8 mouse cellular contexts compared by ENCODE assay signal in genomic region chrX:94235190-94235555, GRCm38 (mm10). TPM values are rescaled to one million over a fixed set of nuclear protein-coding genes. Genes with fewer than 3 reads are reported as not detected.
DNase-seq lines count a peak whose midpoint lies in the region; ATAC-seq and TF ChIP-seq lines count a peak whose summit lies in the region.

No protein-coding gene starts in this region.

- no peak for TF ChIP-seq POLR2A in kidney, adult 2 months (IDR thresholded peaks at IDR 0.05; ENCODE audit: low read depth, low read length)

- H3K79me2 ChIP-seq in C2C12 (ENCODE audit: control insufficient read depth, insufficient read depth), result no peaks in the 10 kb centered on the region

- H3K79me3 ChIP-seq in C2C12 (ENCODE audit: low read depth), result no peaks in the 10 kb centered on the region

- peak overlapping the region; percentile 80 for H3K9ac ChIP-seq in liver, embryonic 12.5 days
- H3K9ac ChIP-seq in neural tube, embryonic 12.5 days, result peak overlapping the region; percentile 66

- no peak for ATAC-seq in liver, embryonic 12.5 days
- ATAC-seq in neural tube, embryonic 12.5 days (ENCODE audit: low FRiP score, low read depth), result no peak

- H3K9me3 ChIP-seq in liver, embryonic 12.5 days (replicated peaks), result no peaks in the 10 kb centered on the region
- H3K9me3 ChIP-seq in neural tube, embryonic 12.5 days, result no peaks in the 10 kb centered on the region

- peak overlapping the region; percentile 82 for H3K4me2 ChIP-seq in liver, embryonic 12.5 days
- H3K4me2 ChIP-seq in neural tube, embryonic 12.5 days (replicated peaks), result peak overlapping the region; percentile 57

- peak overlapping the region; percentile 88 for H3ac ChIP-seq in C2C12 (ENCODE audit: control insufficient read depth, insufficient read length, low read depth)

- no peak for TF ChIP-seq CTCF in kidney, adult 2 months (conservative IDR thresholded peaks at IDR 0.05; ENCODE audit: insufficient read depth, insufficient read length, low read depth, low read length)
- no peak for TF ChIP-seq CTCF in C2C12 (IDR thresholded peaks at IDR 0.05; ENCODE audit: control insufficient read depth, insufficient read depth, insufficient read length)

- peak overlapping the region; percentile 59; the same call in 1 of the 2 replicates for H3K27ac ChIP-seq in kidney, adult 2 months (ENCODE audit: insufficient read depth, low read depth, low read length)
- peak overlapping the region; percentile 60; the same call in 1 of the 2 replicates for H3K27ac ChIP-seq in brown adipose tissue, adult 24 weeks (replicated peaks; ENCODE audit: low read depth, low read length)
- peak overlapping the region; percentile 89 for H3K27ac ChIP-seq in liver, embryonic 12.5 days
- H3K27ac ChIP-seq in neural tube, embryonic 12.5 days, result no peak overlapping the region

- no peaks in the 10 kb centered on the region for H3K27me3 ChIP-seq in kidney, adult 2 months (replicated peaks; ENCODE audit: control insufficient read depth, insufficient read depth, low read length)
- H3K27me3 ChIP-seq in C2C12 (ENCODE audit: control insufficient read depth, insufficient read depth, insufficient read length), result no peaks in the 10 kb centered on the region
- peaks cover 39% of the 10 kb centered on the region for H3K27me3 ChIP-seq in liver, embryonic 12.5 days (replicated peaks)
- H3K27me3 ChIP-seq in neural tube, embryonic 12.5 days (replicated peaks), result peaks cover 22% of the 10 kb centered on the region

- H3K4me3 ChIP-seq in kidney, adult 2 months (ENCODE audit: insufficient read depth, low read depth, low read length), result peak overlapping the region; percentile 88
- peak overlapping the region; percentile 48 for H3K4me3 ChIP-seq in C2C12 (ENCODE audit: insufficient read depth, poor library complexity, severe bottlenecking)
- H3K4me3 ChIP-seq in brown adipose tissue, adult 24 weeks (ENCODE audit: insufficient read depth, low read depth, low read length), result peak overlapping the region; percentile 96
- peak overlapping the region; percentile 74 for H3K4me3 ChIP-seq in liver, embryonic 12.5 days
- H3K4me3 ChIP-seq in neural tube, embryonic 12.5 days, result peak overlapping the region; percentile 56

- WGBS in kidney, adult 2 months, result under 1% methylated on average over 35 of the region's 35 CpGs
- WGBS in liver, embryonic 12.5 days (ENCODE audit: insufficient replicate concordance), result 5% methylated on average over 34 of the region's 35 CpGs
- 16% methylated on average over 35 of the region's 35 CpGs for WGBS in neural tube, embryonic 12.5 days

- no peaks in the 10 kb centered on the region for H3K36me3 ChIP-seq in kidney, adult 2 months (ENCODE audit: control insufficient read depth, insufficient read depth, low read length)
- H3K36me3 ChIP-seq in C2C12 (ENCODE audit: control insufficient read depth, insufficient read depth), result no peaks in the 10 kb centered on the region
- H3K36me3 ChIP-seq in liver, embryonic 12.5 days, result no peaks in the 10 kb centered on the region
- H3K36me3 ChIP-seq in neural tube, embryonic 12.5 days, result no peaks in the 10 kb centered on the region

- no peaks in the 10 kb centered on the region; the same call in 1 of the 2 replicates for H3K4me1 ChIP-seq in kidney, adult 2 months (ENCODE audit: control insufficient read depth, insufficient read depth, low read length)
- no peaks in the 10 kb centered on the region for H3K4me1 ChIP-seq in brown adipose tissue, adult 24 weeks (ENCODE audit: control insufficient read depth, insufficient read depth, insufficient read length, low read length)
- H3K4me1 ChIP-seq in liver, embryonic 12.5 days, result peaks cover 5% of the 10 kb centered on the region; the same call in 1 of the 2 replicates
- no peaks in the 10 kb centered on the region for H3K4me1 ChIP-seq in neural tube, embryonic 12.5 days

- DNase-seq in kidney, adult 2 months, result no peak
- no peak for DNase-seq in kidney, postnatal 10 days
- peak; percentile 3 to 11 for DNase-seq in frontal cortex, postnatal 36 days (ENCODE audit: low spot score in 2 of 2)
- DNase-seq in layer of hippocampus, adult 8-10 months (ENCODE audit: low spot score in 2 of 2), result no peak

TF ChIP-seq in C2C12, 6 proteins besides CTCF, POLR2A, EP300 and RAD21:
- no peak for TF ChIP-seq MYOD1 (IDR thresholded peaks at IDR 0.05; ENCODE audit: control insufficient read depth, insufficient read length, low read depth)
TF ChIP-seq in C2C12: peak in this region for 0.

RNA-seq across cellular contexts. Expression of gene Klhl15, which starts 0.8 kb away (rescaled TPM):
- polyA plus RNA-seq in kidney, adult 2 months (2012; rRNA removed), result 3.8 and 6.8 TPM in 2 replicates
- 2.4 TPM for polyA plus RNA-seq in C2C12 (2012; fragmentation: generic; extraction: Trizol)
- 4.5 and 5.1 TPM in 2 replicates for polyA plus RNA-seq in brown adipose tissue, adult 24 weeks (2012; ENCODE audit: insufficient read depth, insufficient read length, missing spikeins)
- 6.9 and 7.2 TPM in 2 replicates for polyA plus RNA-seq in liver, embryonic 12.5 days (2016; fragmentation: Nextera tagmentation; extraction: Ambion mirVana)
- 10.0 and 10.8 TPM in 2 replicates for polyA plus RNA-seq in neural tube, embryonic 12.5 days (2016; fragmentation: Nextera tagmentation; extraction: Ambion mirVana)
- 10 to 100 TPM; 23.4 to 27.5 (median 24.8) TPM for total RNA-seq in layer of hippocampus, adult 8-10 months (2022)

RNA-seq across cellular contexts. Expression of gene Eif2s3x, which starts 22.5 kb away (rescaled TPM):
- 63.6 and 71.7 TPM in 2 replicates for polyA plus RNA-seq in kidney, adult 2 months (2012; rRNA removed)
- polyA plus RNA-seq in C2C12 (2012; fragmentation: generic; extraction: Trizol), result 68.2 TPM
- 81.5 and 82.8 TPM in 2 replicates for polyA plus RNA-seq in brown adipose tissue, adult 24 weeks (2012; ENCODE audit: insufficient read depth, insufficient read length, missing spikeins)
- 68.6 and 73.0 TPM in 2 replicates for polyA plus RNA-seq in liver, embryonic 12.5 days (2016; fragmentation: Nextera tagmentation; extraction: Ambion mirVana)
- 103 and 104 TPM in 2 replicates for polyA plus RNA-seq in neural tube, embryonic 12.5 days (2016; fragmentation: Nextera tagmentation; extraction: Ambion mirVana)
- total RNA-seq in layer of hippocampus, adult 8-10 months (2022), result 100 to 1,000 TPM; 104 to 187 (median 136) TPM

Comparison
In these comparisons a context has a peak if more than half of its experiments do, and no peak if none do; other contexts are left out.
1. DNase-seq: peak in frontal cortex, postnatal 36 days (2 of 2); none in kidney, adult 2 months (single experiment), kidney, postnatal 10 days (single experiment) and layer of hippocampus, adult 8-10 months (0 of 2).
2. Peak in every context shown above with its lines, with median percentiles within 50 percentile points of each other: H3K4me3 ChIP-seq.